Mouse (Mus musculus) lung, adult 2 months (tissue): ENCODE results near the gene Slc38a10.

Source experiments
- CTCF ChIP-seq: fragments of 200-500 bp; IDR thresholded peaks from 2 replicates; pipeline ENCODE4 v1.5.1; 2011; ENCODE audit warnings: mild to moderate bottlenecking, low read length, control low read depth; ENCODE audit not compliant: insufficient read depth
- POLR2A ChIP-seq: fragments of 200-500 bp; IDR thresholded peaks from 2 replicates; pipeline ENCODE4 v1.6.1; 2011; ENCODE audit warnings: low read depth, mild to moderate bottlenecking, control low read depth, low read length, borderline replicate concordance; ENCODE audit errors: extremely low read depth

DNA sequence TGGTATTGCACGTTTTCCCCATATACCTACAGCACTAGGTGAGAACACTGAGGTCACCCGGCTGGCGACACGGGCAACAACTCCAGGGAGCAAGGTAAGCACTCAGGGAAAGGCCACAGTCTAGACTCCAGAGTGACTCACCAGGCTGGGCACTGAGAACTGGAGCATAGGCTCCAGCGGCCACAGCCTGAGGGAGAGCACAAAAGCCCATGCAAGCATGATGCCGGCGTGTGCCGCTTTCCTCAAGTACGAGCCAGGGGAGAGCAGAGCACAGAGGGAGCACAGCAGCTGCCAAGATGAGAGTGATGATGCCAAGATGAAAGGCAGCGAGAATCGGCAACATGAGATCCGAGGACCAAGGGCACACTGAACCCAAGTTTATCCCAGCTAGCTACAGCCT is 29.0 kb downstream of the Slc38a10 start:
- TF ChIP-seq CTCF (no peak), POLR2A (no peak)
